Mouse (Mus musculus) CH12.LX (cell line): ENCODE data around the gene Wdr92. TPM values are rescaled to one million over a fixed set of nuclear protein-coding genes. Genes with fewer than 3 reads are reported as not detected.

Experiments
- DNase-seq: peaks from one replicate; pipeline ENCODE4 v3.0.0-alpha.2; 2013; ENCODE audit errors: extremely low read depth
- H3K27ac ChIP-seq: 2 replicates; pipeline ENCODE4 v1.5.1; 2012; ENCODE audit warnings: low read depth, mild to moderate bottlenecking, control low read depth, moderate library complexity; ENCODE audit not compliant: insufficient read depth
- H3K27me3 ChIP-seq: replicated peaks from 2 replicates; pipeline ENCODE3; 2012; ENCODE audit warnings: inconsistent platforms
- H3K36me3 ChIP-seq, 2 experiments: replicated peaks in 1 of 2; 2 replicates each; pipeline versions ENCODE3 to v1.6.1; 2012; ENCODE audit warnings: inconsistent platforms in 1 of 2, low read length in 1 of 2, mild to moderate bottlenecking in 1 of 2, mixed read lengths in 1 of 2, moderate library complexity in 1 of 2; ENCODE audit not compliant: control insufficient read depth in 1 of 2, insufficient read depth in 1 of 2
- H3K4me1 ChIP-seq, 2 experiments: 2 replicates each; pipeline ENCODE4 v1.6.1; 2012; ENCODE audit warnings: inconsistent platforms in 1 of 2, moderate library complexity in 1 of 2; ENCODE audit not compliant: insufficient read depth in 2 of 2, control insufficient read depth in 1 of 2
- H3K4me2 ChIP-seq: 2 replicates; pipeline ENCODE4 v1.6.1; 2012; ENCODE audit warnings: low read depth, mild to moderate bottlenecking, control low read depth; ENCODE audit not compliant: poor library complexity, insufficient read depth, severe bottlenecking
- H3K4me3 ChIP-seq, 3 experiments: fragments of 150-350 bp in 1 of 3; sonication (generic) in 1 of 3; replicated peaks in 1 of 3; 2 replicates each; pipeline versions ENCODE3 to v1.5.1; 2011 to 2012; ENCODE audit warnings: low read depth in 2 of 3, low read length in 2 of 3, mild to moderate bottlenecking in 2 of 3, moderate library complexity in 2 of 3, control low read depth in 1 of 3, improper control_type of control experiment in 1 of 3, inconsistent platforms in 1 of 3, mixed read lengths in 1 of 3; ENCODE audit not compliant: poor library complexity in 1 of 3
- H3K79me2 ChIP-seq: replicated peaks from 2 replicates; pipeline ENCODE4 v1.6.1; 2012; ENCODE audit warnings: mild to moderate bottlenecking, moderate library complexity; ENCODE audit not compliant: control insufficient read depth, poor library complexity, insufficient read depth, severe bottlenecking; ENCODE audit errors: extremely low read depth
- H3K9ac ChIP-seq: 2 replicates; pipeline ENCODE4 v1.6.1; 2012; ENCODE audit warnings: low read depth, mild to moderate bottlenecking, control low read depth, moderate library complexity; ENCODE audit not compliant: insufficient read depth
- H3K9me3 ChIP-seq: replicated peaks from 2 replicates; pipeline ENCODE3; 2012; ENCODE audit warnings: low read length, inconsistent platforms, mixed read lengths
- BHLHE40 ChIP-seq: IDR thresholded peaks from 2 replicates; pipeline ENCODE4 v1.6.1; 2011; ENCODE audit warnings: mild to moderate bottlenecking, low read depth, low read length, improper control_type of control experiment
- CHD2 ChIP-seq: IDR thresholded peaks from 2 replicates; pipeline ENCODE4 v1.6.1; 2011; ENCODE audit warnings: low read length, improper control_type of control experiment
- CTCF ChIP-seq, 2 experiments: IDR thresholded peaks in 1 of 2; conservative IDR thresholded peaks in 1 of 2; 2 replicates each; pipeline ENCODE4 v1.5.1; 2011 to 2012; ENCODE audit warnings: low read depth in 2 of 2, low read length in 2 of 2, improper control_type of control experiment in 1 of 2, inconsistent platforms in 1 of 2, mild to moderate bottlenecking in 1 of 2, moderate library complexity in 1 of 2
- E2F4 ChIP-seq: IDR thresholded peaks from 2 replicates; pipeline ENCODE4 v1.6.1; 2011; ENCODE audit warnings: low read depth, low read length, improper control_type of control experiment; ENCODE audit not compliant: insufficient replicate concordance
- ELF1 ChIP-seq: IDR thresholded peaks from 2 replicates; pipeline ENCODE4 v1.6.1; 2014; ENCODE audit warnings: low read depth, mild to moderate bottlenecking, inconsistent platforms, low read length, improper control_type of control experiment
- EP300 ChIP-seq: IDR thresholded peaks from 2 replicates; pipeline ENCODE4 v1.6.1; 2011; ENCODE audit warnings: low read length, improper control_type of control experiment
- ETS1 ChIP-seq: conservative IDR thresholded peaks from 2 replicates; pipeline ENCODE4 v1.6.1; 2012; ENCODE audit warnings: low read depth, mild to moderate bottlenecking, inconsistent platforms, low read length, improper control_type of control experiment, moderate library complexity
- GABPA ChIP-seq: IDR thresholded peaks from 2 replicates; pipeline ENCODE4 v1.6.1; 2012; ENCODE audit warnings: low read depth, low read length, improper control_type of control experiment, inconsistent platforms; ENCODE audit not compliant: insufficient replicate concordance
- IRF4 ChIP-seq: IDR thresholded peaks from 2 replicates; pipeline ENCODE4 v1.6.1; 2014; ENCODE audit warnings: low read depth, mild to moderate bottlenecking, inconsistent platforms, low read length, improper control_type of control experiment
- JUN ChIP-seq: IDR thresholded peaks from 2 replicates; pipeline ENCODE4 v1.6.1; 2011; ENCODE audit warnings: low read depth, mild to moderate bottlenecking, low read length, improper control_type of control experiment, moderate library complexity; ENCODE audit not compliant: insufficient read depth
- JUND ChIP-seq: conservative IDR thresholded peaks from 2 replicates; pipeline ENCODE4 v1.6.1; 2011; ENCODE audit warnings: low read depth, low read length, improper control_type of control experiment
- KAT2A ChIP-seq: IDR thresholded peaks from 2 replicates; pipeline ENCODE4 v1.6.1; 2012; ENCODE audit warnings: low read length, improper control_type of control experiment, inconsistent platforms; ENCODE audit not compliant: insufficient replicate concordance
- MEF2A ChIP-seq: IDR thresholded peaks from 2 replicates; pipeline ENCODE4 v1.6.1; 2014; ENCODE audit warnings: low read depth, mild to moderate bottlenecking, inconsistent platforms, low read length, improper control_type of control experiment, borderline replicate concordance
- MYC ChIP-seq: IDR thresholded peaks from 2 replicates; pipeline ENCODE4 v1.6.1; 2011; ENCODE audit warnings: low read depth, mild to moderate bottlenecking, improper control_type of control experiment, low read length
- NELFE ChIP-seq: IDR thresholded peaks from 2 replicates; pipeline ENCODE4 v1.6.1; 2011; ENCODE audit warnings: low read depth, low read length, improper control_type of control experiment
- PAX5 ChIP-seq: IDR thresholded peaks from 2 replicates; pipeline ENCODE4 v1.6.1; 2012; ENCODE audit warnings: low read length, inconsistent platforms, mixed read lengths
- POLR2AphosphoS2 ChIP-seq: IDR thresholded peaks from 2 replicates; pipeline ENCODE4 v1.6.1; 2011; ENCODE audit warnings: low read depth, low read length, improper control_type of control experiment
- RAD21 ChIP-seq: IDR thresholded peaks from 2 replicates; pipeline ENCODE4 v1.6.1; 2011; ENCODE audit warnings: low read depth, mild to moderate bottlenecking, low read length, improper control_type of control experiment, moderate library complexity
- SIN3A ChIP-seq: IDR thresholded peaks from 2 replicates; pipeline ENCODE4 v1.6.1; 2012; ENCODE audit warnings: low read length, improper control_type of control experiment, inconsistent platforms
- USF1 ChIP-seq: IDR thresholded peaks from 2 replicates; pipeline ENCODE4 v1.6.1; 2014; ENCODE audit warnings: low read depth, mild to moderate bottlenecking, inconsistent platforms, low read length, improper control_type of control experiment
- USF2 ChIP-seq: conservative IDR thresholded peaks from 2 replicates; pipeline ENCODE4 v1.6.1; 2011; ENCODE audit warnings: low read depth, low read length, improper control_type of control experiment
- dilution Hi-C: fragments of 300-500 bp; cut with MboI; formaldehyde crosslinking; loops from 2 replicates; pipeline ENCODE4 v1.14.3; 2020; ENCODE audit warnings: low sequenced_read_pairs; ENCODE audit not compliant: extremely low pct_unique_long_range_greater_than_20kb, extremely low pct_ligation_motif_present
- in situ Hi-C: fragments of 300-500 bp; cut with MboI; formaldehyde crosslinking; loops from 3 replicates; pipeline ENCODE4 v1.14.3; 2019; ENCODE audit warnings: low sequenced_read_pairs, low pct_ligation_motif_present, low pct_unique_long_range_greater_than_20kb, mixed read lengths
- polyA plus RNA-seq: library from polyadenylated mRNA; unstranded; fragments of >175 nt; gene quantifications from 2 replicates; pipeline ENCODE4 v1.2.1, GENCODE M21; 2012; ENCODE audit warnings: low read depth; ENCODE audit not compliant: insufficient read length
- total RNA-seq, 2 experiments: library from RNA; depleted of rRNA; stranded (reverse); fragments of 300-350 nt in 1 of 2; fragments of >200 nt in 1 of 2; gene quantifications; 2 replicates each; pipeline ENCODE4 v1.2.3; 2012 to 2014

Gene Wdr92
- total and polyA plus RNA-seq, 3 experiments = 35.8 to 66.1 (median 38.6) TPM

DNA sequence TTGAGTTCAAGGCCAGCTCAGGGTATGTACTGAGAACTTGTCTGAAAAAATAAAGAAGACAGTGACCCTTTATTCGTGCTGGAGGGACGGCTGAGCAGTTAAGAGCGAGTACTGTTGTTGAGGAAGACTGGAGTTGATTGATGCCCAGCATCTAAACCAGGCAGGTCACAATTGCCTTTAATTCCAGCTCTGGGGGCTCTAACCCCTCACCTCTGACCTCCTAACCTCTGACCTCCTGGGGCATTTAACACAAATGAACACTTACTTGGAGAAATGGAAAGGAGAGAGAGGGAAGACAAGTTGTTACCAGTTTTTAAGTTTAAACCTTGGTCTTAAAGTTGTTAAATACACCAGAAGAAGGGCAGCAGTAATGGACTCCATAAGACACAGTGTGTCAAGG is 6.9 kb downstream of the Wdr92 start:
- dilution Hi-C loops (no loop called here), in situ Hi-C loops (no loop called here)
- Histone ChIP-seq H3K36me3 (peaks cover 2 to 46% of the 10 kb centered on the region in 2 experiments), H3K4me3 (no peak overlapping the region), H3K27ac (no peak overlapping the region), H3K79me2 (peaks cover 14% of the 10 kb centered on the region), H3K4me1 (peaks cover 4 to 85% of the 10 kb centered on the region in 2 experiments; a peak in 3 of 4 replicates), H3K4me2 (no peak overlapping the region), H3K9ac (no peak overlapping the region), H3K9me3 (no peaks in the 10 kb centered on the region), H3K27me3 (no peaks in the 10 kb centered on the region)
- no peak for DNase-seq
- TF ChIP-seq ELF1 = no peak
- TF ChIP-seq NELFE = no peak
- TF ChIP-seq E2F4 = no peak
- no peak for TF ChIP-seq GABPA
- TF ChIP-seq USF1 = no peak
- TF ChIP-seq CTCF (conservative IDR thresholded peaks at IDR 0.05 in 1 of 2, IDR thresholded peaks at IDR 0.05 in 1 of 2; ENCODE audit: low read depth in 2 of 2, low read length in 2 of 2) = no peak
- TF ChIP-seq PAX5 = no peak
- TF ChIP-seq JUN = no peak
- no peak for TF ChIP-seq RAD21
- no peak for TF ChIP-seq KAT2A
- TF ChIP-seq SIN3A = no peak

DNA sequence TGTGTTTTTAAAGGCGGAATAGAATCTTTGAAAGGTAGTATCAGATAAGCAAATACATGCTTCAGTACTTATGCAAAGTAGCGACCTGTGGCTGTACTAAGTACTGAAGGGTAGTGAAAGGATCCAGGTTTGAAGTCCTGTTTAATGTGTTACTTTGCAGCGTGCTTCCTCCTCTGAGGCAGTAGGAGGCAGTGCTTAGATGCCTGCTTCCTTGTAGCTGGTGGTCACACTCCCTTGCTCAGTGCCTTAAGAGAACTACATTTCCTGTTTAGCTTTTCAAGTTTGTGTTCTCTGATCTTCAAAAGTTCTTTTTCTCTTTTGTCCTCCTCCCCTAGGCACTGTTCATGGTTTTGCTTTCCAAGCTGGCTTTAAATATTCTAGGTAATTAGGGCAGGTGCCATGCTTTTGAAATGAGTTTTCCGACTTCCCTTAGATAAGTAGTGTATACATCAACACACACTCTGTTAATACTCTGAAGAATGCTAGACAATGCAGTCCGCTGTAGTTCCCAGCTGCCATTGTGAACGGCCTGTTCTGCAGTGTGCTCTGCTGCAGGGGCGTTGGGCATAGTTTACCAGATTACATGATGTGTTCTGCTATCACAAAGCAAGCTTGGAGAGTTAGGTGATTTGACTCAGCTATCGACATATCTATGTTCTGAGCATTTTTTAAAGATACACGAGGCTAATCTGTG is 10.4 kb downstream of the Wdr92 start:
- peak; percentile 49; the same call in 1 of the 2 replicates for TF ChIP-seq ELF1
- no peak for TF ChIP-seq IRF4
- Histone ChIP-seq H3K4me2 (no peak overlapping the region), H3K27ac (no peak overlapping the region), H3K9ac (no peak overlapping the region), H3K36me3 (peaks cover 26 to 63% of the 10 kb centered on the region in 2 experiments), H3K27me3 (no peaks in the 10 kb centered on the region), H3K4me1 (peaks cover 3 to 55% of the 10 kb centered on the region in 2 experiments; a peak in 3 of 4 replicates), H3K79me2 (peaks cover 14% of the 10 kb centered on the region), H3K4me3 (no peak overlapping the region), H3K9me3 (no peaks in the 10 kb centered on the region)
- in situ Hi-C loops (no loop called here), dilution Hi-C loops (no loop called here)
- peak; percentile 69 for DNase-seq

DNA sequence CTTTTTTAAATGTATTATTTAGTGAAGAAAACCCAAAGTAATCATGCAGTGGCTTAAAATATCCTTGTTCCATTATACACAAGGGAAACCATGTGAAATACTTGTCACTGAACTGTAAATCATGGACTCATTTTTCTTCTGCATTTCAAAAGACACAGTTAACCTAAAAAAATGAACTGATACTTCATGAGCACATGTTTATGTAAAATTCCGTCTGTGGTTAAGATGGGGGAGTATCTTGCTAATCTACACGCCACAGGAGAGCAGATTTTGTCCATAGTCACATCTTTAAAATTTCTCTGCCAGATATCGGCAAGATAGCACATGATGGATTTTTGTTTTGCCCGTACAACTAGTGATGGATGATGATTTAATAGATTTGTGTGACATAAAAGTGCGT is 17.3 kb downstream of the Wdr92 start:
- Histone ChIP-seq H3K79me2 (no peaks in the 10 kb centered on the region), H3K4me1 (peaks cover 0 to 27% of the 10 kb centered on the region in 2 experiments; a peak in 2 of 4 replicates), H3K9ac (no peak overlapping the region), H3K36me3 (peaks cover 52 to 94% of the 10 kb centered on the region in 2 experiments), H3K4me2 (no peak overlapping the region), H3K9me3 (no peaks in the 10 kb centered on the region), H3K27ac (no peak overlapping the region), H3K27me3 (no peaks in the 10 kb centered on the region), H3K4me3 (no peak overlapping the region)
- in situ Hi-C loops = no loop called here
- dilution Hi-C loops = no loop called here
- peak; percentile 81 for TF ChIP-seq MYC
- TF ChIP-seq MEF2A = no peak
- TF ChIP-seq ETS1 = peak; percentile 56
- peak; percentile 90 for TF ChIP-seq BHLHE40
- TF ChIP-seq CHD2 = no peak
- no peak for TF ChIP-seq USF1
- TF ChIP-seq EP300 = no peak; the same call in 1 of the 2 replicates
- TF ChIP-seq GABPA = no peak
- 0 out of 2 replicates have a peak, but pooled peaks have one; percentile 7 for TF ChIP-seq JUN
- TF ChIP-seq POLR2AphosphoS2 = peak; percentile 59; the same call in 1 of the 2 replicates
- TF ChIP-seq JUND = peak; percentile 46; the same call in 1 of the 2 replicates
- no peak for TF ChIP-seq USF2
- peak; percentile 50 for DNase-seq
